Mouse (Mus musculus): ENCODE results near the gene Klk7. TPM values are rescaled to one million over a fixed set of nuclear protein-coding genes. Genes with fewer than 3 reads are reported as not detected.

Gene Klk7
- total and polyA plus RNA-seq, 2 experiments from 2014 or later = not detected

- Histone ChIP-seq H3K9ac (replicated peaks; ENCODE audit: low read depth, low read length) (no peak overlapping the region), H3K27ac (ENCODE audit: low read depth) (no peak overlapping the region), H3K4me2 (ENCODE audit: low read depth, low read length) (no peak overlapping the region), H3K4me3 (ENCODE audit: low read depth, low read length) (no peak overlapping the region), H3K4me1 (ENCODE audit: control insufficient read depth, insufficient read depth) (no peaks in the 10 kb centered on the region), H3K36me3 (replicated peaks; ENCODE audit: control insufficient read depth, insufficient read depth, low read length) (no peaks in the 10 kb centered on the region), H3K9me3 (replicated peaks; ENCODE audit: control insufficient read depth, low read length) (no peaks in the 10 kb centered on the region; the same call in 1 of the 2 replicates), H3K27me3 (ENCODE audit: control insufficient read depth, insufficient read depth, low read length) (no peaks in the 10 kb centered on the region)
- DNase-seq (ENCODE audit: low spot score) = no peak
- no peak for ATAC-seq (ENCODE audit: insufficient read depth, low read depth)
- TF ChIP-seq CTCF (IDR thresholded peaks at IDR 0.05; ENCODE audit: low read depth) (no peak), EP300 (IDR thresholded peaks at IDR 0.05; ENCODE audit: low read depth) (no peak)
- WGBS = 68% methylated on average over 9 of the region's 9 CpGs
Observed at GRCm38 (mm10) chr7:43854642-43855380, 43.7 kb downstream of the Klk7 start.

- no peaks in the 10 kb centered on the region for H3K36me3 ChIP-seq (replicated peaks; ENCODE audit: control insufficient read depth, insufficient read depth, low read length)
- no peak for DNase-seq (ENCODE audit: low spot score)
- no peak for ATAC-seq (ENCODE audit: insufficient read depth, low read depth)
- H3K9me3 ChIP-seq (replicated peaks; ENCODE audit: control insufficient read depth, low read length) = no peaks in the 10 kb centered on the region; the same call in 1 of the 2 replicates
- 44% methylated on average over 3 of the region's 3 CpGs for WGBS
- H3K9ac ChIP-seq (replicated peaks; ENCODE audit: low read depth, low read length) = no peak overlapping the region
- TF ChIP-seq CTCF (IDR thresholded peaks at IDR 0.05; ENCODE audit: low read depth) (no peak), EP300 (IDR thresholded peaks at IDR 0.05; ENCODE audit: low read depth) (no peak)
- no peaks in the 10 kb centered on the region for H3K27me3 ChIP-seq (ENCODE audit: control insufficient read depth, insufficient read depth, low read length)
- no peak overlapping the region for H3K4me3 ChIP-seq (ENCODE audit: low read depth, low read length)
- no peak overlapping the region for H3K4me2 ChIP-seq (ENCODE audit: low read depth, low read length)
- H3K27ac ChIP-seq (ENCODE audit: low read depth) = no peak overlapping the region
- H3K4me1 ChIP-seq (ENCODE audit: control insufficient read depth, insufficient read depth) = no peaks in the 10 kb centered on the region
Observed at GRCm38 (mm10) chr7:43855709-43856108, 44.6 kb downstream of the Klk7 start.

GRCm38 (mm10) chr7:43856307-43856706, 45.2 kb downstream of the Klk7 start:
- no peaks in the 10 kb centered on the region for H3K27me3 ChIP-seq (ENCODE audit: control insufficient read depth, insufficient read depth, low read length)
- no peaks in the 10 kb centered on the region for H3K36me3 ChIP-seq (replicated peaks; ENCODE audit: control insufficient read depth, insufficient read depth, low read length)
- no peak for ATAC-seq (ENCODE audit: insufficient read depth, low read depth)
- H3K4me1 ChIP-seq (ENCODE audit: control insufficient read depth, insufficient read depth) = no peaks in the 10 kb centered on the region
- no peak overlapping the region for H3K27ac ChIP-seq (ENCODE audit: low read depth)
- TF ChIP-seq CTCF (IDR thresholded peaks at IDR 0.05; ENCODE audit: low read depth) = no peak
- TF ChIP-seq EP300 (IDR thresholded peaks at IDR 0.05; ENCODE audit: low read depth) = no peak
- 52% methylated on average over 7 of the region's 7 CpGs for WGBS
- no peak overlapping the region for H3K4me2 ChIP-seq (ENCODE audit: low read depth, low read length)
- H3K4me3 ChIP-seq (ENCODE audit: low read depth, low read length) = no peak overlapping the region
- H3K9me3 ChIP-seq (replicated peaks; ENCODE audit: control insufficient read depth, low read length) = no peaks in the 10 kb centered on the region; the same call in 1 of the 2 replicates
- H3K9ac ChIP-seq (replicated peaks; ENCODE audit: low read depth, low read length) = no peak overlapping the region
- DNase-seq (ENCODE audit: low spot score) = no peak

- Histone ChIP-seq H3K4me1 (ENCODE audit: control insufficient read depth, insufficient read depth) (no peaks in the 10 kb centered on the region), H3K27ac (ENCODE audit: low read depth) (no peak overlapping the region), H3K36me3 (replicated peaks; ENCODE audit: control insufficient read depth, insufficient read depth, low read length) (no peaks in the 10 kb centered on the region), H3K9ac (replicated peaks; ENCODE audit: low read depth, low read length) (no peak overlapping the region), H3K9me3 (replicated peaks; ENCODE audit: control insufficient read depth, low read length) (no peaks in the 10 kb centered on the region), H3K4me3 (ENCODE audit: low read depth, low read length) (no peak overlapping the region), H3K4me2 (ENCODE audit: low read depth, low read length) (no peak overlapping the region), H3K27me3 (ENCODE audit: control insufficient read depth, insufficient read depth, low read length) (no peaks in the 10 kb centered on the region)
- ATAC-seq (ENCODE audit: insufficient read depth, low read depth) = no peak
- WGBS = 84% methylated on average over 12 of the region's 12 CpGs
- TF ChIP-seq CTCF (IDR thresholded peaks at IDR 0.05; ENCODE audit: low read depth) = no peak
- TF ChIP-seq EP300 (IDR thresholded peaks at IDR 0.05; ENCODE audit: low read depth) = no peak
- DNase-seq (ENCODE audit: low spot score) = no peak
Observed at GRCm38 (mm10) chr7:43857501-43857900, 46.4 kb downstream of the Klk7 start.

GRCm38 (mm10) chr7:43860411-43860810, 49.3 kb downstream of the Klk7 start:
- no peak overlapping the region for H3K4me3 ChIP-seq (ENCODE audit: low read depth, low read length)
- H3K9ac ChIP-seq (replicated peaks; ENCODE audit: low read depth, low read length) = no peak overlapping the region
- ATAC-seq (ENCODE audit: insufficient read depth, low read depth) (no peak), DNase-seq (ENCODE audit: low spot score) (no peak)
- no peak for TF ChIP-seq EP300 (IDR thresholded peaks at IDR 0.05; ENCODE audit: low read depth)
- no peak for TF ChIP-seq CTCF (IDR thresholded peaks at IDR 0.05; ENCODE audit: low read depth)
- 73% methylated on average over 8 of the region's 8 CpGs for WGBS
- no peak overlapping the region for H3K27ac ChIP-seq (ENCODE audit: low read depth)
- H3K4me2 ChIP-seq (ENCODE audit: low read depth, low read length) = no peak overlapping the region
- no peaks in the 10 kb centered on the region for H3K4me1 ChIP-seq (ENCODE audit: control insufficient read depth, insufficient read depth)
- no peaks in the 10 kb centered on the region for H3K27me3 ChIP-seq (ENCODE audit: control insufficient read depth, insufficient read depth, low read length)
- no peaks in the 10 kb centered on the region for H3K9me3 ChIP-seq (replicated peaks; ENCODE audit: control insufficient read depth, low read length)
- H3K36me3 ChIP-seq (replicated peaks; ENCODE audit: control insufficient read depth, insufficient read depth, low read length) = no peaks in the 10 kb centered on the region

Other genes with a start within 250 kb of the Klk7 start
- gene Zfp658, start 249.0 kb upstream of the Klk7 start, total RNA-seq (2014; rRNA removed; ENCODE audit: low replicate concordance) = 0.19 and 0.80 TPM in 2 replicates
- gene Zfp658, start 249.0 kb upstream of the Klk7 start, polyA plus RNA-seq (2015; fragmentation: Nextera tagmentation; extraction: Ambion mirVana) = 0.57 and 0.80 TPM in 2 replicates
- 3.6 and 7.9 TPM in 2 replicates for gene Zfp719, start 231.7 kb upstream of the Klk7 start, total RNA-seq (2014; rRNA removed; ENCODE audit: low replicate concordance)
- 3.6 and 4.0 TPM in 2 replicates for gene Zfp719, start 231.7 kb upstream of the Klk7 start, polyA plus RNA-seq (2015; fragmentation: Nextera tagmentation; extraction: Ambion mirVana)
- gene Zfp819, start 204.1 kb upstream of the Klk7 start, total RNA-seq (2014; rRNA removed; ENCODE audit: low replicate concordance) = not detected in 2 replicates
- gene Zfp819, start 204.1 kb upstream of the Klk7 start, polyA plus RNA-seq (2015; fragmentation: Nextera tagmentation; extraction: Ambion mirVana) = not detected in 2 replicates
- not detected in 2 replicates for gene Ceacam18, start 176.6 kb upstream of the Klk7 start, total RNA-seq (2014; rRNA removed; ENCODE audit: low replicate concordance)
- gene Ceacam18, start 176.6 kb upstream of the Klk7 start, polyA plus RNA-seq (2015; fragmentation: Nextera tagmentation; extraction: Ambion mirVana) = not detected in 2 replicates
- not detected in 2 replicates for gene Siglece, start 151.1 kb upstream of the Klk7 start, total RNA-seq (2014; rRNA removed; ENCODE audit: low replicate concordance)
- 0.41 and 0.56 TPM in 2 replicates for gene Siglece, start 151.1 kb upstream of the Klk7 start, polyA plus RNA-seq (2015; fragmentation: Nextera tagmentation; extraction: Ambion mirVana)
- 6.3 and 7.9 TPM in 2 replicates for gene Ctu1, start 139.3 kb upstream of the Klk7 start, total RNA-seq (2014; rRNA removed; ENCODE audit: low replicate concordance)
- gene Ctu1, start 139.3 kb upstream of the Klk7 start, polyA plus RNA-seq (2015; fragmentation: Nextera tagmentation; extraction: Ambion mirVana) = 3.6 and 3.9 TPM in 2 replicates
- gene Klk14, start 120.9 kb upstream of the Klk7 start, total RNA-seq (2014; rRNA removed; ENCODE audit: low replicate concordance) = not detected in 2 replicates
- gene Klk14, start 120.9 kb upstream of the Klk7 start, polyA plus RNA-seq (2015; fragmentation: Nextera tagmentation; extraction: Ambion mirVana) = not detected in 2 replicates
- not detected in 2 replicates for gene Klk13, start 98.7 kb upstream of the Klk7 start, total RNA-seq (2014; rRNA removed; ENCODE audit: low replicate concordance)
- gene Klk13, start 98.7 kb upstream of the Klk7 start, polyA plus RNA-seq (2015; fragmentation: Nextera tagmentation; extraction: Ambion mirVana) = not detected in 2 replicates
- not detected in 2 replicates for gene Klk12, start 42.4 kb upstream of the Klk7 start, total RNA-seq (2014; rRNA removed; ENCODE audit: low replicate concordance)
- not detected in 2 replicates for gene Klk12, start 42.4 kb upstream of the Klk7 start, polyA plus RNA-seq (2015; fragmentation: Nextera tagmentation; extraction: Ambion mirVana)
- not detected in 2 replicates for gene Klk11, start 36.7 kb upstream of the Klk7 start, total RNA-seq (2014; rRNA removed; ENCODE audit: low replicate concordance)
- gene Klk11, start 36.7 kb upstream of the Klk7 start, polyA plus RNA-seq (2015; fragmentation: Nextera tagmentation; extraction: Ambion mirVana) = 0.15 TPM in 1 of 2 replicates, not detected in the other
- 0.31 TPM in 1 of 2 replicates, not detected in the other for gene Klk10, start 30.3 kb upstream of the Klk7 start, total RNA-seq (2014; rRNA removed; ENCODE audit: low replicate concordance)
- gene Klk10, start 30.3 kb upstream of the Klk7 start, polyA plus RNA-seq (2015; fragmentation: Nextera tagmentation; extraction: Ambion mirVana) = 0.27 and 0.52 TPM in 2 replicates
- gene Klk9, start 19.4 kb upstream of the Klk7 start, total RNA-seq (2014; rRNA removed; ENCODE audit: low replicate concordance) = not detected in 2 replicates
- 0.08 TPM in 1 of 2 replicates, not detected in the other for gene Klk9, start 19.4 kb upstream of the Klk7 start, polyA plus RNA-seq (2015; fragmentation: Nextera tagmentation; extraction: Ambion mirVana)
- gene Klk8, start 13.7 kb upstream of the Klk7 start, total RNA-seq (2014; rRNA removed; ENCODE audit: low replicate concordance) = 9.3 and 40.6 TPM in 2 replicates
- gene Klk8, start 13.7 kb upstream of the Klk7 start, polyA plus RNA-seq (2015; fragmentation: Nextera tagmentation; extraction: Ambion mirVana) = 16.4 and 17.0 TPM in 2 replicates
- gene Klk6, start 13.2 kb downstream of the Klk7 start, total RNA-seq (2014; rRNA removed; ENCODE audit: low replicate concordance) = not detected in 2 replicates
- gene Klk6, start 13.2 kb downstream of the Klk7 start, polyA plus RNA-seq (2015; fragmentation: Nextera tagmentation; extraction: Ambion mirVana) = not detected in 2 replicates
- gene Klk5, start 30.7 kb downstream of the Klk7 start, total RNA-seq (2014; rRNA removed; ENCODE audit: low replicate concordance) = not detected in 2 replicates
- not detected in 2 replicates for gene Klk5, start 30.7 kb downstream of the Klk7 start, polyA plus RNA-seq (2015; fragmentation: Nextera tagmentation; extraction: Ambion mirVana)
- not detected in 2 replicates for gene Klk4, start 69.9 kb downstream of the Klk7 start, total RNA-seq (2014; rRNA removed; ENCODE audit: low replicate concordance)
- not detected in 2 replicates for gene Klk4, start 69.9 kb downstream of the Klk7 start, polyA plus RNA-seq (2015; fragmentation: Nextera tagmentation; extraction: Ambion mirVana)
- not detected in 2 replicates for gene Klk15, start 122.4 kb downstream of the Klk7 start, total RNA-seq (2014; rRNA removed; ENCODE audit: low replicate concordance)
- gene Klk15, start 122.4 kb downstream of the Klk7 start, polyA plus RNA-seq (2015; fragmentation: Nextera tagmentation; extraction: Ambion mirVana) = not detected in 2 replicates
- not detected in 2 replicates for gene Klk1b8, start 139.4 kb downstream of the Klk7 start, total RNA-seq (2014; rRNA removed; ENCODE audit: low replicate concordance)
- not detected in 2 replicates for gene Klk1b8, start 139.4 kb downstream of the Klk7 start, polyA plus RNA-seq (2015; fragmentation: Nextera tagmentation; extraction: Ambion mirVana)
- gene Klk1b1, start 155.5 kb downstream of the Klk7 start, total RNA-seq (2014; rRNA removed; ENCODE audit: low replicate concordance) = not detected in 2 replicates
- gene Klk1b1, start 155.5 kb downstream of the Klk7 start, polyA plus RNA-seq (2015; fragmentation: Nextera tagmentation; extraction: Ambion mirVana) = not detected in 2 replicates
- not detected in 2 replicates for gene Klk1b9, start 164.8 kb downstream of the Klk7 start, total RNA-seq (2014; rRNA removed; ENCODE audit: low replicate concordance)
- gene Klk1b9, start 164.8 kb downstream of the Klk7 start, polyA plus RNA-seq (2015; fragmentation: Nextera tagmentation; extraction: Ambion mirVana) = not detected in 2 replicates
- gene Klk1b11, start 184.6 kb downstream of the Klk7 start, total RNA-seq (2014; rRNA removed; ENCODE audit: low replicate concordance) = not detected in 2 replicates
- not detected in 2 replicates for gene Klk1b11, start 184.6 kb downstream of the Klk7 start, polyA plus RNA-seq (2015; fragmentation: Nextera tagmentation; extraction: Ambion mirVana)
- not detected in 2 replicates for gene Klk1b26, start 200.9 kb downstream of the Klk7 start, total RNA-seq (2014; rRNA removed; ENCODE audit: low replicate concordance)
- not detected in 2 replicates for gene Klk1b26, start 200.9 kb downstream of the Klk7 start, polyA plus RNA-seq (2015; fragmentation: Nextera tagmentation; extraction: Ambion mirVana)
- gene Klk1b27, start 241.0 kb downstream of the Klk7 start, total RNA-seq (2014; rRNA removed; ENCODE audit: low replicate concordance) = not detected in 2 replicates
- not detected in 2 replicates for gene Klk1b27, start 241.0 kb downstream of the Klk7 start, polyA plus RNA-seq (2015; fragmentation: Nextera tagmentation; extraction: Ambion mirVana)

All from heart, postnatal 0 days (tissue).